12 mouse cellular contexts compared by ENCODE assay signal in genomic region chr7:105559016-105559415, GRCm38 (mm10). TPM values are rescaled to one million over a fixed set of nuclear protein-coding genes. Genes with fewer than 3 reads are reported as not detected.
DNase-seq lines count a peak whose midpoint lies in the region; TF ChIP-seq lines count a peak whose summit lies in the region.
"Had no signal": no experiment of that assay in that cellular context is flagged by ENCODE, and none has a peak within 500 bp of the region (broad histone marks: within the 10 kb centered on the region; RNA-seq: fewer than 3 reads in every experiment).

No protein-coding gene starts in this region.

- no peak for TF ChIP-seq CTCF in left cerebral cortex, adult 2 months (IDR thresholded peaks at IDR 0.05)

- peak; percentile 44 for DNase-seq in cerebellum, adult 9-10 months
- no peak for DNase-seq in cerebellum, adult 9-11 months
- peak in 1 of 2 experiments; percentile 75 for DNase-seq in left cerebral cortex, adult 2 months (ENCODE audit: extremely low spot score in 1 of 2, low spot score in 2 of 2)
- no peak for DNase-seq in left cerebral cortex, postnatal 4 days
- peak; percentile 41 for DNase-seq in T-cell, adult 2 months (ENCODE audit: low spot score)
- DNase-seq in right cerebral cortex, postnatal 14 days, result peak; percentile 69
- no peak for DNase-seq in lung, postnatal 14 days
- DNase-seq: gastrocnemius, postnatal 10 days; heart, postnatal 36 days had no signal

- H3K27ac ChIP-seq in left cerebral cortex, adult 2 months, result peak overlapping the region; percentile 65
- H3K27ac ChIP-seq: embryonic facial prominence, embryonic 13.5 days; forebrain, embryonic 10.5 days; lung, embryonic 15.5 days had no signal

- intact Hi-C loops in left cerebral cortex, adult 2 months (cut with DNase I), result no loop called here
- intact Hi-C loops in left cerebral cortex, postnatal 4 days (cut with DNase I), result loop anchor here (10.0 kb wide), 1 partner anchor 176 kb away; the partner anchor contains the start of genes Ilk and Rrp8

- no peak overlapping the region for H3K4me3 ChIP-seq in left cerebral cortex, adult 2 months
- H3K4me3 ChIP-seq: embryonic facial prominence, embryonic 13.5 days; forebrain, embryonic 10.5 days; lung, embryonic 15.5 days had no signal

RNA-seq across cellular contexts. Expression of gene Smpd1, which starts 4.9 kb away (rescaled TPM):
- total RNA-seq in left cerebral cortex, adult 2 months (2021), result 100 to 1,000 TPM in 1 of 2 experiments, 10 to 100 TPM in 1; 96.9 to 107 TPM
- total RNA-seq in left cerebral cortex, postnatal 4 days (2021), result 10 to 100 TPM; 59.3 to 65.7 TPM

RNA-seq across cellular contexts. Expression of gene Apbb1, which starts 22.4 kb away (rescaled TPM):
- 100 to 1,000 TPM; 440 to 458 TPM for total RNA-seq in left cerebral cortex, adult 2 months (2021)
- total RNA-seq in left cerebral cortex, postnatal 4 days (2021), result 100 to 1,000 TPM; 327 to 331 TPM

RNA-seq across cellular contexts. Expression of gene Hpx, which starts 40.9 kb away (rescaled TPM):
- under 1 TPM; 0.30 to 0.68 TPM for total RNA-seq in left cerebral cortex, adult 2 months (2021)
- under 1 TPM in 1 of 2 experiments, not detected in 1; 0.26 TPM for total RNA-seq in left cerebral cortex, postnatal 4 days (2021)
- total RNA-seq: heart, postnatal 36 days had no signal

Comparison
In these comparisons a context has a peak if more than half of its experiments do, and no peak if none do; other contexts are left out.
1. DNase-seq: peak in cerebellum, adult 9-10 months (single experiment), T-cell, adult 2 months (single experiment) and right cerebral cortex, postnatal 14 days (single experiment); none in cerebellum, adult 9-11 months (single experiment), left cerebral cortex, postnatal 4 days (single experiment) and lung, postnatal 14 days (single experiment).